Mouse (Mus musculus): ENCODE data around the gene Xpo4.
A peak's percentile ranks its signal among the peaks of the same experiment; 100 is the strongest.
"Not testable (repeated sequence)": the region's sequence is repeated elsewhere in the genome, so short reads cannot be mapped to it uniquely, and the experiment has no call there.

Gene Xpo4

GRCm38 (mm10) chr14:57664822-57665627 is at the start of gene Xpo4:
Gene Xpo4, minus strand, starts transcription at chr14:57665430.
- peak; percentile 63 for DNase-seq (ENCODE audit: low spot score)

GRCm38 (mm10) chr14:57712884-57713283 is 47.7 kb upstream of the Xpo4 start:
- DNase-seq (ENCODE audit: low spot score), result no peak

- no peak for DNase-seq (ENCODE audit: low spot score)
Measured at GRCm38 (mm10) chr14:57711059-57711458, 45.8 kb upstream of the Xpo4 start.

GRCm38 (mm10) chr14:57709171-57709570 is 43.9 kb upstream of the Xpo4 start:
- DNase-seq (ENCODE audit: low spot score), result no peak

- DNase-seq (ENCODE audit: low spot score), result no peak
Measured at GRCm38 (mm10) chr14:57708580-57708979, 43.4 kb upstream of the Xpo4 start.

- no peak for DNase-seq (ENCODE audit: low spot score)
Measured at GRCm38 (mm10) chr14:57707100-57707893, 42.1 kb upstream of the Xpo4 start.

- peak; percentile 36 for DNase-seq (ENCODE audit: low spot score)
Measured at GRCm38 (mm10) chr14:57706760-57707099, 41.5 kb upstream of the Xpo4 start.

- no peak for DNase-seq (ENCODE audit: low spot score)
Measured at GRCm38 (mm10) chr14:57705759-57706158, 40.5 kb upstream of the Xpo4 start.

GRCm38 (mm10) chr14:57705075-57705474 is 39.8 kb upstream of the Xpo4 start:
- DNase-seq (ENCODE audit: low spot score), result no peak

GRCm38 (mm10) chr14:57701915-57702477 is 36.8 kb upstream of the Xpo4 start:
- no peak for DNase-seq (ENCODE audit: low spot score)

GRCm38 (mm10) chr14:57699461-57699970 is 34.3 kb upstream of the Xpo4 start:
- DNase-seq (ENCODE audit: low spot score), result no peak

- DNase-seq (ENCODE audit: low spot score), result no peak
Measured at GRCm38 (mm10) chr14:57699016-57699415, 33.8 kb upstream of the Xpo4 start.

- DNase-seq (ENCODE audit: low spot score), result no peak
Measured at GRCm38 (mm10) chr14:57696066-57696465, 30.8 kb upstream of the Xpo4 start.

- no peak for DNase-seq (ENCODE audit: low spot score)
Measured at GRCm38 (mm10) chr14:57695550-57695949, 30.3 kb upstream of the Xpo4 start.

- DNase-seq (ENCODE audit: low spot score), result no peak
Measured at GRCm38 (mm10) chr14:57694246-57694645, 29.0 kb upstream of the Xpo4 start.

- DNase-seq (ENCODE audit: low spot score), result no peak
Measured at GRCm38 (mm10) chr14:57692517-57693130, 27.4 kb upstream of the Xpo4 start.

- DNase-seq (ENCODE audit: low spot score), result no peak
Measured at GRCm38 (mm10) chr14:57691316-57691715, 26.1 kb upstream of the Xpo4 start.

GRCm38 (mm10) chr14:57690681-57691080 is 25.5 kb upstream of the Xpo4 start:
- no peak for DNase-seq (ENCODE audit: low spot score)

GRCm38 (mm10) chr14:57688066-57688465 is 22.8 kb upstream of the Xpo4 start:
- DNase-seq (ENCODE audit: low spot score), result not testable (repeated sequence)

- DNase-seq (ENCODE audit: low spot score), result no peak
Measured at GRCm38 (mm10) chr14:57687441-57687840, 22.2 kb upstream of the Xpo4 start.

- DNase-seq (ENCODE audit: low spot score), result no peak
Measured at GRCm38 (mm10) chr14:57686647-57687046, 21.4 kb upstream of the Xpo4 start.

GRCm38 (mm10) chr14:57684579-57684978 is 19.3 kb upstream of the Xpo4 start:
- no peak for DNase-seq (ENCODE audit: low spot score)
